Mouse (Mus musculus) midbrain, postnatal 0 days (tissue): ENCODE data around the gene Sh2d7. TPM values are rescaled to one million over a fixed set of nuclear protein-coding genes. Genes with fewer than 3 reads are reported as not detected.
A peak's percentile ranks its signal among the peaks of the same experiment; 100 is the strongest.

Experiments used
- ATAC-seq: fragments of 200-750 bp; cut with Nextera tagmentation; 2 replicates; pipeline ENCODE4 v1.8.0; 2017; ENCODE audit warnings: moderate number of reproducible peaks, mild to moderate bottlenecking, moderate TSS enrichment, moderate library complexity; ENCODE audit not compliant: low FRiP score
- DNase-seq: peaks from one replicate; pipeline ENCODE4 v3.0.0-alpha.2; 2015; ENCODE audit warnings: low spot score
- H3K27ac ChIP-seq: fragments of 300-500 bp; sonication (generic); 2 replicates; pipeline ENCODE4 v1.5.1; 2014; ENCODE audit warnings: low read depth, mild to moderate bottlenecking, low read length, mixed read lengths
- H3K27me3 ChIP-seq: fragments of 300-500 bp; sonication (generic); 2 replicates; pipeline ENCODE4 v1.6.1; 2014; ENCODE audit warnings: low read length, control low read depth, mixed read lengths; ENCODE audit not compliant: insufficient read depth
- H3K36me3 ChIP-seq: fragments of 300-500 bp; sonication (generic); 2 replicates; pipeline ENCODE4 v1.6.1; 2014; ENCODE audit warnings: low read length, control low read depth, mixed read lengths; ENCODE audit not compliant: insufficient read depth
- H3K4me1 ChIP-seq: fragments of 300-500 bp; sonication (generic); 2 replicates; pipeline ENCODE4 v1.6.1; 2014; ENCODE audit warnings: mild to moderate bottlenecking, control low read depth, antibody characterized with exemption, low read length, mixed read lengths; ENCODE audit not compliant: insufficient read depth
- H3K4me2 ChIP-seq: fragments of 300-500 bp; sonication (generic); 2 replicates; pipeline ENCODE4 v1.6.1; 2014; ENCODE audit warnings: low read depth, mild to moderate bottlenecking, low read length, mixed read lengths; ENCODE audit not compliant: poor library complexity, severe bottlenecking
- H3K4me3 ChIP-seq: fragments of 300-500 bp; sonication (generic); 2 replicates; pipeline ENCODE4 v1.5.1; 2014; ENCODE audit warnings: low read depth, mild to moderate bottlenecking, low read length, moderate library complexity
- H3K9ac ChIP-seq: fragments of 300-500 bp; sonication (generic); replicated peaks from 2 replicates; pipeline ENCODE4 v1.6.1; 2014; ENCODE audit warnings: mild to moderate bottlenecking, low read length, moderate library complexity, mixed read lengths; ENCODE audit not compliant: poor library complexity, severe bottlenecking
- H3K9me3 ChIP-seq: fragments of 300-500 bp; sonication (generic); 2 replicates; pipeline ENCODE4 v1.6.1; 2016; ENCODE audit warnings: low read length, control low read depth
- CTCF ChIP-seq: IDR thresholded peaks from 2 replicates; pipeline ENCODE4 v1.5.1; 2016; ENCODE audit warnings: antibody characterized with exemption, mild to moderate bottlenecking
- WGBS: fragments of 180-500 bp; shearing (Covaris S2); extraction: QIAGEN DNeasy Blood & Tissue Kit; methylation state at CpG from one replicate; pipeline ENCODE4 v1.1.7; 2014; 5-methylcytosine and 5-hydroxymethylcytosine counted together
- polyA plus RNA-seq: library from polyadenylated mRNA; unstranded; fragments of >200 nt; fragmentation: Nextera tagmentation; extraction: Ambion mirVana; gene quantifications from 2 replicates; pipeline ENCODE4 v1.2.1, GENCODE M21; 2015
- total RNA-seq: library from RNA; depleted of rRNA; stranded (reverse); fragments of >200 nt; gene quantifications from 2 replicates; pipeline ENCODE4 v1.2.3, GENCODE M21; 2014

Sh2d7 gene
- total and polyA plus RNA-seq, 2 experiments from 2014 or later: 0.09 TPM; not detected in 1

- Histone ChIP-seq H3K27ac (no peak overlapping the region), H3K4me3 (no peak overlapping the region), H3K4me2 (no peak overlapping the region), H3K9me3 (no peaks in the 10 kb centered on the region), H3K9ac (no peak overlapping the region), H3K4me1 (no peaks in the 10 kb centered on the region), H3K27me3 (no peaks in the 10 kb centered on the region), H3K36me3 (no peaks in the 10 kb centered on the region)
- 62% methylated on average over 7 of the region's 7 CpGs for WGBS
- DNase-seq (peak; percentile 32), ATAC-seq (no peak)
- no peak for TF ChIP-seq CTCF
These were observed 2.5 kb upstream of the Sh2d7 start for GRCm38 (mm10) chr9:54536236-54536635.

- Histone ChIP-seq H3K4me1 (no peaks in the 10 kb centered on the region), H3K27ac (no peak overlapping the region)
These were observed 1.8 kb upstream of the Sh2d7 start for GRCm38 (mm10) chr9:54537030-54537429.

GRCm38 (mm10) chr9:54537480-54537879 is 1.3 kb upstream of the Sh2d7 start:
- no peaks in the 10 kb centered on the region for H3K4me1 ChIP-seq
- no peak overlapping the region for H3K9ac ChIP-seq
- H3K27me3 ChIP-seq: no peaks in the 10 kb centered on the region
- no peak overlapping the region for H3K4me3 ChIP-seq
- no peak for TF ChIP-seq CTCF
- no peaks in the 10 kb centered on the region for H3K9me3 ChIP-seq
- 76% methylated on average over 3 of the region's 3 CpGs for WGBS
- no peak overlapping the region for H3K27ac ChIP-seq
- ATAC-seq (no peak), DNase-seq (no peak)
- H3K36me3 ChIP-seq: no peaks in the 10 kb centered on the region
- H3K4me2 ChIP-seq: no peak overlapping the region

More at GRCm38 (mm10) chr9:54537030-54537429, 1.8 kb upstream of the Sh2d7 start:
- 24% methylated on average over 4 of the region's 4 CpGs for WGBS
- H3K36me3 ChIP-seq: no peaks in the 10 kb centered on the region
- no peak overlapping the region for H3K4me2 ChIP-seq
- H3K4me3 ChIP-seq: no peak overlapping the region
- no peaks in the 10 kb centered on the region for H3K9me3 ChIP-seq
- TF ChIP-seq CTCF: no peak
- ATAC-seq (no peak), DNase-seq (peak; percentile 57)
- no peaks in the 10 kb centered on the region for H3K27me3 ChIP-seq
- H3K9ac ChIP-seq: no peak overlapping the region

- Histone ChIP-seq H3K27me3 (no peaks in the 10 kb centered on the region), H3K4me1 (no peaks in the 10 kb centered on the region), H3K4me2 (no peak overlapping the region), H3K36me3 (peaks cover 3% of the 10 kb centered on the region; the same call in 1 of the 2 replicates), H3K9ac (no peak overlapping the region), H3K4me3 (no peak overlapping the region), H3K9me3 (no peaks in the 10 kb centered on the region), H3K27ac (no peak overlapping the region)
- 93% methylated on average over 3 of the region's 3 CpGs for WGBS
- DNase-seq (no peak), ATAC-seq (no peak)
- TF ChIP-seq CTCF: no peak
These were observed 540 bp upstream of the Sh2d7 start for GRCm38 (mm10) chr9:54538244-54538643.

GRCm38 (mm10) chr9:54540801-54541200 is 2.0 kb downstream of the Sh2d7 start:
- H3K36me3 ChIP-seq: peaks cover 18% of the 10 kb centered on the region
- DNase-seq (no peak), ATAC-seq (no peak)
- H3K27me3 ChIP-seq: no peaks in the 10 kb centered on the region
- H3K27ac ChIP-seq: no peak overlapping the region
- no peaks in the 10 kb centered on the region for H3K9me3 ChIP-seq
- H3K9ac ChIP-seq: no peak overlapping the region
- no peak overlapping the region for H3K4me2 ChIP-seq
- no peaks in the 10 kb centered on the region for H3K4me1 ChIP-seq
- H3K4me3 ChIP-seq: no peak overlapping the region
- whole genome bisulfite sequencing: 63% methylated on average over 5 of the region's 5 CpGs
- no peak for TF ChIP-seq CTCF

DNA sequence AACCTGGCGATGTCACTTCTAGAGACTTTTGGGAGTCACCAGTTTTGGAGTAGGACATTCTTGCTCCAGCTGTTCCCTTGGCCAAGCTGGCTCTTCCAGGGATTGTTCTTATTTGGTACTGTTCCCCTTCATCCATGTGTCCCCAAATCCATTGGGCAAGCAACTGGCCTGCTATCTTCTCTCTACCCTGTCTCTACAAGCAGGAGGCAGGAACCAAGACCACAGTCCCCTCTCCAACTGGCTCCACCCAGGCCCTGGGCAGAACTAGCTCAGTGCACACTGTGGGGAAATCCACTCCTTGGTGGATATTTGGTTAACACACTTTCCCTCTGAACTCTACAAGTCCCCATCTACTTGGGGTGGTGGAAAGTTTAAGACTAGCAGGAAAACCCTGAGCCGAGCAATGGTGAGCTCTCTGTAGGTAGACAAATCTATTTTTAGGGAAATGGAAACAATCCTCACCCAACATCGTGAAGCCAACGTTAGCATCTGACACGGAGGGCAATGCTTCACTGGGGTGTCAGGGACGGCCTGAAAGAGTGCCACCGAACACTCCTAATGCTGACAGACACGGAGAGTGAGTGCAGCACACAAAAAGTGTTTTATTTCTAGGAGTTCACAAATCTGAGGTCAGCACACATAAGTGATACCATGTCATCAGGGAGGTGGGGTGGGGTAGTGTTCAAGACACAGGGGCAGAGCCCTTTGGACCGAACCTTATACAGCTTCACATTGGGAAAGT is 5.6 kb downstream of the Sh2d7 start:
- no peak for TF ChIP-seq CTCF
- H3K27ac ChIP-seq: no peak overlapping the region
- no peaks in the 10 kb centered on the region for H3K27me3 ChIP-seq
- H3K9me3 ChIP-seq: no peaks in the 10 kb centered on the region
- no peak overlapping the region for H3K9ac ChIP-seq
- 89% methylated on average over 9 of the region's 9 CpGs for WGBS
- DNase-seq (no peak), ATAC-seq (no peak)
- H3K4me2 ChIP-seq: no peak overlapping the region
- H3K4me3 ChIP-seq: no peak overlapping the region
- H3K4me1 ChIP-seq: no peaks in the 10 kb centered on the region
- H3K36me3 ChIP-seq: peaks cover 31% of the 10 kb centered on the region
